Mouse (Mus musculus): ENCODE measurements around the gene Faah.

DNA sequence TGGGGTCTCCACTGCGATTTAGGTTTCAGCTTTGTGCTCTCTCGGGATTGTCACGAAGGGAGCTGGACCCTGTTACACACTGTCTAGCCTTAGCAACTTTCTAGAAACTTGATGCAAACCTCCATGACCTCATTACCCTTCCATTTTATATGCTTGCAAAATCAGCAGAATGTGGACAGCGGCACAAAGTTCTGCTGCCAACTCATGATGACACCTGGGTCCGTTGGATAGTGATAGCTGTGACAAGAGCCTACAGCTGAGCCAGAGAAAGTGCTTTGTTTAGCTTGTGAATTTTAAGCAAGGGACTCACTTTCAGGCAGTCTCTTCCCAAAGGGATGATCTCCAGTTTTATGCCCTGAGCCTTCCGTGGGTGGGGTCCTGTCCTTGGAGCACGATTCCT, 28.3 kb downstream of the Faah start:
- TF ChIP-seq CTCF (IDR thresholded peaks at IDR 0.05; ENCODE audit: control insufficient read depth, insufficient read depth, insufficient replicate concordance, low read depth, low read length) (no peak), POLR2A (IDR thresholded peaks at IDR 0.05; ENCODE audit: control insufficient read depth, low read depth, low read length) (no peak)

Data from testis, adult 2 months (tissue).